Mouse (Mus musculus): ENCODE results near the gene Pgf. TPM values are rescaled to one million over a fixed set of nuclear protein-coding genes. Genes with fewer than 3 reads are reported as not detected.

Pgf gene
- polyA plus RNA-seq, 1 experiment from 2014 or later, result 9.9 TPM

- Histone ChIP-seq H3K27me3 (ENCODE audit: control insufficient read depth, insufficient read depth, low read depth, low read length) (no peaks in the 10 kb centered on the region), H3K4me1 (replicated peaks; ENCODE audit: control insufficient read depth, insufficient read depth, low read length) (peaks cover 15% of the 10 kb centered on the region), H3K9ac (ENCODE audit: low read length) (no peak overlapping the region), H3K36me3 (ENCODE audit: control insufficient read depth, insufficient read depth, low read length) (no peaks in the 10 kb centered on the region), H3K4me3 (ENCODE audit: low read length) (no peak overlapping the region), H3K27ac (ENCODE audit: low read length) (no peak overlapping the region), H3K9me3 (ENCODE audit: control insufficient read depth, low read length) (no peaks in the 10 kb centered on the region), H3K4me2 (ENCODE audit: low read depth, low read length) (no peak overlapping the region)
- 56% methylated on average over 5 of the region's 5 CpGs for WGBS
- no peak for ATAC-seq (ENCODE audit: low read depth)
Observed at GRCm38 (mm10) chr12:85203699-85204098, 26.1 kb upstream of the Pgf start.

GRCm38 (mm10) chr12:85202191-85202590 lies 24.6 kb upstream of the Pgf start:
- no peak overlapping the region for H3K4me3 ChIP-seq (ENCODE audit: low read length)
- WGBS, result 74% methylated on average over 7 of the region's 7 CpGs
- no peaks in the 10 kb centered on the region for H3K27me3 ChIP-seq (ENCODE audit: control insufficient read depth, insufficient read depth, low read depth, low read length)
- H3K4me2 ChIP-seq (ENCODE audit: low read depth, low read length), result no peak overlapping the region
- H3K9me3 ChIP-seq (ENCODE audit: control insufficient read depth, low read length), result no peaks in the 10 kb centered on the region
- no peak for ATAC-seq (ENCODE audit: low read depth)
- H3K4me1 ChIP-seq (replicated peaks; ENCODE audit: control insufficient read depth, insufficient read depth, low read length), result peaks cover 23% of the 10 kb centered on the region
- H3K27ac ChIP-seq (ENCODE audit: low read length), result no peak overlapping the region
- H3K9ac ChIP-seq (ENCODE audit: low read length), result no peak overlapping the region
- no peaks in the 10 kb centered on the region for H3K36me3 ChIP-seq (ENCODE audit: control insufficient read depth, insufficient read depth, low read length)

GRCm38 (mm10) chr12:85201830-85202147 lies 24.2 kb upstream of the Pgf start:
- H3K9me3 ChIP-seq (ENCODE audit: control insufficient read depth, low read length), result no peaks in the 10 kb centered on the region
- 57% methylated on average over 2 of the region's 2 CpGs for WGBS
- peak; percentile 11; the same call in 1 of the 2 replicates for ATAC-seq (ENCODE audit: low read depth)
- no peak overlapping the region for H3K9ac ChIP-seq (ENCODE audit: low read length)
- no peaks in the 10 kb centered on the region for H3K27me3 ChIP-seq (ENCODE audit: control insufficient read depth, insufficient read depth, low read depth, low read length)
- H3K4me2 ChIP-seq (ENCODE audit: low read depth, low read length), result no peak overlapping the region
- H3K27ac ChIP-seq (ENCODE audit: low read length), result peak overlapping the region; percentile 36; the same call in 1 of the 2 replicates
- peaks cover 23% of the 10 kb centered on the region for H3K4me1 ChIP-seq (replicated peaks; ENCODE audit: control insufficient read depth, insufficient read depth, low read length)
- H3K4me3 ChIP-seq (ENCODE audit: low read length), result no peak overlapping the region
- no peaks in the 10 kb centered on the region for H3K36me3 ChIP-seq (ENCODE audit: control insufficient read depth, insufficient read depth, low read length)

GRCm38 (mm10) chr12:85200929-85201829 lies 23.6 kb upstream of the Pgf start:
- Histone ChIP-seq H3K4me1 (replicated peaks; ENCODE audit: control insufficient read depth, insufficient read depth, low read length) (peaks cover 23% of the 10 kb centered on the region), H3K27ac (ENCODE audit: low read length) (peak overlapping the region; percentile 36; the same call in 1 of the 2 replicates), H3K4me2 (ENCODE audit: low read depth, low read length) (no peak overlapping the region), H3K9me3 (ENCODE audit: control insufficient read depth, low read length) (no peaks in the 10 kb centered on the region), H3K4me3 (ENCODE audit: low read length) (no peak overlapping the region), H3K27me3 (ENCODE audit: control insufficient read depth, insufficient read depth, low read depth, low read length) (no peaks in the 10 kb centered on the region), H3K9ac (ENCODE audit: low read length) (peak overlapping the region; percentile 48; the same call in 1 of the 2 replicates), H3K36me3 (ENCODE audit: control insufficient read depth, insufficient read depth, low read length) (no peaks in the 10 kb centered on the region)
- WGBS, result 31% methylated on average over 24 of the region's 24 CpGs
- peak; percentile 26 for ATAC-seq (ENCODE audit: low read depth)

GRCm38 (mm10) chr12:85199954-85200353 lies 22.4 kb upstream of the Pgf start:
- no peaks in the 10 kb centered on the region for H3K9me3 ChIP-seq (ENCODE audit: control insufficient read depth, low read length)
- WGBS, result 79% methylated on average over 1 of the region's 1 CpGs
- H3K36me3 ChIP-seq (ENCODE audit: control insufficient read depth, insufficient read depth, low read length), result no peaks in the 10 kb centered on the region
- H3K4me3 ChIP-seq (ENCODE audit: low read length), result no peak overlapping the region
- H3K4me1 ChIP-seq (replicated peaks; ENCODE audit: control insufficient read depth, insufficient read depth, low read length), result peaks cover 28% of the 10 kb centered on the region
- H3K27me3 ChIP-seq (ENCODE audit: control insufficient read depth, insufficient read depth, low read depth, low read length), result no peaks in the 10 kb centered on the region
- no peak for ATAC-seq (ENCODE audit: low read depth)
- H3K9ac ChIP-seq (ENCODE audit: low read length), result no peak overlapping the region
- H3K4me2 ChIP-seq (ENCODE audit: low read depth, low read length), result no peak overlapping the region
- no peak overlapping the region for H3K27ac ChIP-seq (ENCODE audit: low read length)

GRCm38 (mm10) chr12:85197936-85198335 lies 20.3 kb upstream of the Pgf start:
- Histone ChIP-seq H3K4me1 (replicated peaks; ENCODE audit: control insufficient read depth, insufficient read depth, low read length) (peaks cover 48% of the 10 kb centered on the region), H3K36me3 (ENCODE audit: control insufficient read depth, insufficient read depth, low read length) (no peaks in the 10 kb centered on the region), H3K4me2 (ENCODE audit: low read depth, low read length) (no peak overlapping the region), H3K4me3 (ENCODE audit: low read length) (no peak overlapping the region), H3K9me3 (ENCODE audit: control insufficient read depth, low read length) (no peaks in the 10 kb centered on the region), H3K27ac (ENCODE audit: low read length) (no peak overlapping the region), H3K9ac (ENCODE audit: low read length) (no peak overlapping the region), H3K27me3 (ENCODE audit: control insufficient read depth, insufficient read depth, low read depth, low read length) (no peaks in the 10 kb centered on the region)
- WGBS, result 26% methylated on average over 8 of the region's 8 CpGs
- ATAC-seq (ENCODE audit: low read depth), result no peak

GRCm38 (mm10) chr12:85197371-85197770 lies 19.8 kb upstream of the Pgf start:
- H3K9me3 ChIP-seq (ENCODE audit: control insufficient read depth, low read length), result no peaks in the 10 kb centered on the region
- H3K27me3 ChIP-seq (ENCODE audit: control insufficient read depth, insufficient read depth, low read depth, low read length), result no peaks in the 10 kb centered on the region
- no peak overlapping the region for H3K9ac ChIP-seq (ENCODE audit: low read length)
- no peak overlapping the region for H3K27ac ChIP-seq (ENCODE audit: low read length)
- peaks cover 54% of the 10 kb centered on the region for H3K4me1 ChIP-seq (replicated peaks; ENCODE audit: control insufficient read depth, insufficient read depth, low read length)
- H3K4me3 ChIP-seq (ENCODE audit: low read length), result no peak overlapping the region
- no peak for ATAC-seq (ENCODE audit: low read depth)
- no peak overlapping the region for H3K4me2 ChIP-seq (ENCODE audit: low read depth, low read length)
- 57% methylated on average over 7 of the region's 7 CpGs for WGBS
- no peaks in the 10 kb centered on the region for H3K36me3 ChIP-seq (ENCODE audit: control insufficient read depth, insufficient read depth, low read length)

GRCm38 (mm10) chr12:85196191-85196590 lies 18.6 kb upstream of the Pgf start:
- Histone ChIP-seq H3K9me3 (ENCODE audit: control insufficient read depth, low read length) (no peaks in the 10 kb centered on the region), H3K4me2 (ENCODE audit: low read depth, low read length) (no peak overlapping the region), H3K9ac (ENCODE audit: low read length) (no peak overlapping the region), H3K4me3 (ENCODE audit: low read length) (no peak overlapping the region), H3K36me3 (ENCODE audit: control insufficient read depth, insufficient read depth, low read length) (no peaks in the 10 kb centered on the region), H3K4me1 (replicated peaks; ENCODE audit: control insufficient read depth, insufficient read depth, low read length) (peaks cover 46% of the 10 kb centered on the region), H3K27me3 (ENCODE audit: control insufficient read depth, insufficient read depth, low read depth, low read length) (no peaks in the 10 kb centered on the region), H3K27ac (ENCODE audit: low read length) (no peak overlapping the region)
- WGBS, result 79% methylated on average over 10 of the region's 10 CpGs
- no peak for ATAC-seq (ENCODE audit: low read depth)

GRCm38 (mm10) chr12:85195086-85195485 lies 17.5 kb upstream of the Pgf start:
- Histone ChIP-seq H3K36me3 (ENCODE audit: control insufficient read depth, insufficient read depth, low read length) (no peaks in the 10 kb centered on the region), H3K4me1 (replicated peaks; ENCODE audit: control insufficient read depth, insufficient read depth, low read length) (peaks cover 42% of the 10 kb centered on the region), H3K27me3 (ENCODE audit: control insufficient read depth, insufficient read depth, low read depth, low read length) (no peaks in the 10 kb centered on the region), H3K9me3 (ENCODE audit: control insufficient read depth, low read length) (no peaks in the 10 kb centered on the region), H3K4me3 (ENCODE audit: low read length) (no peak overlapping the region), H3K9ac (ENCODE audit: low read length) (no peak overlapping the region), H3K27ac (ENCODE audit: low read length) (peak overlapping the region; percentile 56; the same call in 1 of the 2 replicates), H3K4me2 (ENCODE audit: low read depth, low read length) (no peak overlapping the region)
- 50% methylated on average over 5 of the region's 5 CpGs for WGBS
- peak; percentile 6 for ATAC-seq (ENCODE audit: low read depth)

Measured in lung, embryonic 16.5 days (tissue).